Mouse (Mus musculus) layer of hippocampus, adult 6 months (tissue): Measurements from ENCODE around the gene Cldn2. TPM values are rescaled to one million over a fixed set of nuclear protein-coding genes. Genes with fewer than 3 reads are reported as not detected.

ENCODE experiments used
- long read RNA-seq, 2 experiments: library from polyadenylated mRNA; unstranded; transcript quantifications; one replicate each; pipeline ENCODE4 v2.0.0; 2019 to 2020
- polyA plus RNA-seq: library from polyadenylated mRNA; unstranded; fragments of <200 nt; fragmentation: Nextera tagmentation; gene quantifications from 2 replicates; pipeline ENCODE4 v1.2.3, GENCODE M21; 2021

Gene Cldn2
- 0.34 and 8.4 TPM in 2 replicates for polyA plus RNA-seq
- long read RNA-seq, experiment 1, partial matches to known transcripts: 0 of 1 reads
- long read RNA-seq, experiment 1, other reads (novel, unspliced or antisense): 1 of 1 reads
- long read RNA-seq, experiment 2, partial matches to known transcripts: 0 of 1 reads
- long read RNA-seq, experiment 2, other reads (novel, unspliced or antisense): 0 of 1 reads

GRCm38 (mm10) chrX:139800406-139800878, at the start of gene Cldn2:
TSS of gene Cldn2 (plus strand) at chrX:139800828.

GRCm38 (mm10) chrX:139782278-139783044, 18.2 kb upstream of the Cldn2 start, which contains the start of gene Ripply1:
TSS of gene Ripply1 (minus strand) at chrX:139782353.

Other genes with a start within 250 kb of the Cldn2 start
- 22.4 and 27.7 TPM in 2 replicates for gene Rnf128, start 237.5 kb upstream of the Cldn2 start, polyA plus RNA-seq
- gene Tbc1d8b, start 115.8 kb upstream of the Cldn2 start, polyA plus RNA-seq: 0.94 and 1.4 TPM in 2 replicates
- gene Gm15013, start 86.3 kb upstream of the Cldn2 start, polyA plus RNA-seq: not detected in 2 replicates
- not detected in 2 replicates for gene Ripply1, start 18.5 kb upstream of the Cldn2 start, polyA plus RNA-seq
- gene Morc4, start 70.8 kb downstream of the Cldn2 start, polyA plus RNA-seq: 0.43 and 0.89 TPM in 2 replicates
- 0.98 and 1.5 TPM in 2 replicates for gene Rbm41, start 197.8 kb downstream of the Cldn2 start, polyA plus RNA-seq